Mouse (Mus musculus) heart, adult 9 months (tissue): Measurements from ENCODE around the gene Paqr4.
"Not testable (repeated sequence)": the region's sequence is repeated elsewhere in the genome, so short reads cannot be mapped to it uniquely, and the experiment has no call there.

ENCODE experiments used
- DNase-seq, 2 experiments: peaks; one replicate each; pipeline ENCODE4 v3.0.0; 2022; ENCODE audit warnings: low spot score in 2 of 2

Paqr4 gene

GRCm38 (mm10) chr17:23740598-23741021 is at the start of gene Paqr4:
TSS of gene Paqr4 (minus strand) at chr17:23740867.
- DNase-seq, result no peak

GRCm38 (mm10) chr17:23789749-23790268 is 49.1 kb upstream of the Paqr4 start:
- DNase-seq, result no peak

GRCm38 (mm10) chr17:23788973-23789372 is 48.3 kb upstream of the Paqr4 start:
- DNase-seq, result no peak

GRCm38 (mm10) chr17:23786510-23786931 is 45.9 kb upstream of the Paqr4 start:
- no peak for DNase-seq

- DNase-seq, result peak; percentile 51 to 75
Observed at GRCm38 (mm10) chr17:23785561-23786471, 45.1 kb upstream of the Paqr4 start, which contains the start of gene Flywch2. TSS of gene Flywch2 (minus strand) at chr17:23786081.

- DNase-seq, result no peak
Observed at GRCm38 (mm10) chr17:23783352-23783751, 42.7 kb upstream of the Paqr4 start.

- no peak for DNase-seq
Observed at GRCm38 (mm10) chr17:23778447-23778846, 37.8 kb upstream of the Paqr4 start.

GRCm38 (mm10) chr17:23777141-23777540 is 36.5 kb upstream of the Paqr4 start:
- no peak for DNase-seq

GRCm38 (mm10) chr17:23776216-23776615 is 35.5 kb upstream of the Paqr4 start:
- DNase-seq, result no peak

- peak; percentile 59 to 79 for DNase-seq
Observed at GRCm38 (mm10) chr17:23774090-23774489, 33.4 kb upstream of the Paqr4 start.

- DNase-seq, result no peak
Observed at GRCm38 (mm10) chr17:23773676-23774075, 33.0 kb upstream of the Paqr4 start.

GRCm38 (mm10) chr17:23772219-23772556 is 31.5 kb upstream of the Paqr4 start:
- not testable (repeated sequence) for DNase-seq

GRCm38 (mm10) chr17:23771284-23772218 is 30.9 kb upstream of the Paqr4 start, which contains the start of gene Flywch1:
TSS of gene Flywch1 (minus strand) at chr17:23771602.
- peak; percentile 99 for DNase-seq

- DNase-seq, result no peak
Observed at GRCm38 (mm10) chr17:23770896-23771283, 30.2 kb upstream of the Paqr4 start.

- no peak for DNase-seq
Observed at GRCm38 (mm10) chr17:23770493-23770892, 29.8 kb upstream of the Paqr4 start.

GRCm38 (mm10) chr17:23762976-23763375 is 22.3 kb upstream of the Paqr4 start:
- no peak for DNase-seq

- no peak for DNase-seq
Observed at GRCm38 (mm10) chr17:23761155-23761554, 20.5 kb upstream of the Paqr4 start.

- DNase-seq, result no peak
Observed at GRCm38 (mm10) chr17:23760231-23760630, 19.6 kb upstream of the Paqr4 start.

- no peak for DNase-seq
Observed at GRCm38 (mm10) chr17:23758801-23759200, 18.1 kb upstream of the Paqr4 start.

GRCm38 (mm10) chr17:23757581-23757980 is 16.9 kb upstream of the Paqr4 start:
- DNase-seq, result no peak

GRCm38 (mm10) chr17:23755689-23756088 is 15.0 kb upstream of the Paqr4 start:
- peak in 1 of 2 experiments; percentile 54 for DNase-seq
